Mouse (Mus musculus): ENCODE data around the gene Bcas3. TPM values are rescaled to one million over a fixed set of nuclear protein-coding genes. Genes with fewer than 3 reads are reported as not detected.

The Bcas3 gene
- total and polyA plus RNA-seq, 3 experiments = 20.1 to 61.0 (median 41.3) TPM

DNA sequence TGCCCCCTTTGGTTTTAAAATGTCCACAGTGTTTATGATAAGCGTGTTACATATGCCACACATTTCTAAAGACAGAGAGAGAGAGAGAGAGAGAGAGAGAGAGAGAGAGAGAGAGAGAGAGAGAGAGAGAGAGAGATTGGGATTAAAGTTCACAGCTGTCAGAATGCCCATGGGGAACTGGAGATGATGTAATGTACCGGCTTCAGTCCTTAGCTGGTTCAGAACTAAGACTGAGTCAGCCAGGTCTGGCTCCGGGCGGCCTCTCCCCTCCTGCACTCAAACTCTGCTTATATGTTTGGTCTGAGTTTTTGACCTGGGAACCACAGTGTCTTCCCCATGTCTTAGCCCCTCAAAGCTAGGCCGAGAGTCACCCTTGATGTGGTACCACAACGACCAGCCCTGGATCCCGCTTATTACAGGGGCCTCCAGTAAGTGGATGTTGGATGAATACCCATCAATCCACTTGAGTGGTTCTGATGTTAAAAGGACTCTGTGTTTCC, 423.9 kb downstream of the Bcas3 start:
- no peak for TF ChIP-seq POLR2AphosphoS5 (IDR thresholded peaks at IDR 0.05; ENCODE audit: insufficient replicate concordance, low read depth, low read length)
- TF ChIP-seq CTCF (IDR thresholded peaks at IDR 0.05; ENCODE audit: low read depth, low read length) = no peak
- no peak for TF ChIP-seq GATA1 (IDR thresholded peaks at IDR 0.05; ENCODE audit: borderline replicate concordance, low read length)
- no peak for TF ChIP-seq TAL1 (conservative IDR thresholded peaks at IDR 0.05; ENCODE audit: low read depth, low read length)
- TF ChIP-seq GATA2 (IDR thresholded peaks at IDR 0.05; ENCODE audit: borderline replicate concordance, low read depth, low read length) = no peak
- H3K4me1 ChIP-seq (ENCODE audit: insufficient read depth, low read depth, low read length) = no peaks in the 10 kb centered on the region
- no peak for ATAC-seq (ENCODE audit: extremely low read depth, insufficient number of reproducible peaks, low FRiP score, poor library complexity, severe bottlenecking)
- H3K36me3 ChIP-seq (replicated peaks) = no peaks in the 10 kb centered on the region
- no peaks in the 10 kb centered on the region for H3K9me3 ChIP-seq (replicated peaks)
- no peak for DNase-seq (ENCODE audit: low spot score)
- H3K27me3 ChIP-seq (ENCODE audit: insufficient read depth, low read length) = peaks cover 8% of the 10 kb centered on the region
- H3K4me3 ChIP-seq (ENCODE audit: low read depth, low read length) = no peak overlapping the region

DNA sequence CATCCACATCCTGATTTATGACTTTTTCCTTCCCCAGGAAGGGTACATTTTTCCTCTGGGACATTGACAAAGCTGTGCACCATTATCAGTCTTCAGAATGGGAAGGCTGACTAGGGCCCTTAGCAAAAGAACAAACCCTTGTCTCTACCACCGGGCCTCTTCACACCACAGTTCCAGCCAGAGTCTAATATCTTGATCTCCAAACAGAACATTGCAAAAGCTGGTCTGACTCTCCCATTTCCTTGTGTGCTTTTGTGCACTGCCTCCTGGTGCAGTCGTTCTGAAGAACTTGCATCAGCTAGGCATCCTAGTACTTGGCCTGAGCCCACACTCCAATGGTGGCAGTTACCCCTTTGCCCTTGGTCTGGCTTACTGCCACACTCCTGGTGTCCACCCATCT, 425.0 kb downstream of the Bcas3 start:
- no peak for ATAC-seq (ENCODE audit: extremely low read depth, insufficient number of reproducible peaks, low FRiP score, poor library complexity, severe bottlenecking)

DNA sequence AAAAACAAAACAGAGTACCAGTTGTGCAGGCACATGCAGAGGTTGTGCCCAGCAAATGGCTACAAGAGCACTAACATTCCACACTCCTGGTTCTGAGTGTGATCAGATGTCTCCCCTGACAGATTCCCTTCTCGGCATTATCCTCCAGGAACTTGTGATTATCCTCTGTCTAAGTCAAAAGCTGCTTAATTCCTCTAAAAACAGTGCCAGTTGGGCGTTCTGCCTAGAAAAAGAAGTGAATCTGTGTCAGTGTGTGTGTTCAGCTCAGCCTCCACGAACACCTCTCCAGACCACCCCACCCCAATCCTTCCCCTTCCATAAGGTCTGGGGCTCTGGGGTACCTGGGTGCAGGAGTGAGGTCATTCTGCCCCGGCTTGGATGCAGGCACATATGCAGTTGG, 427.3 kb downstream of the Bcas3 start:
- H3K9me3 ChIP-seq (replicated peaks) = no peaks in the 10 kb centered on the region
- H3K4me3 ChIP-seq (ENCODE audit: low read depth, low read length) = no peak overlapping the region
- peaks cover 4% of the 10 kb centered on the region for H3K27me3 ChIP-seq (ENCODE audit: insufficient read depth, low read length)
- DNase-seq (ENCODE audit: low spot score) = no peak
- H3K4me1 ChIP-seq (ENCODE audit: insufficient read depth, low read depth, low read length) = no peaks in the 10 kb centered on the region
- H3K36me3 ChIP-seq (replicated peaks) = no peaks in the 10 kb centered on the region
- ATAC-seq (ENCODE audit: extremely low read depth, insufficient number of reproducible peaks, low FRiP score, poor library complexity, severe bottlenecking) = no peak
- no peak for TF ChIP-seq GATA2 (IDR thresholded peaks at IDR 0.05; ENCODE audit: borderline replicate concordance, low read depth, low read length)
- no peak for TF ChIP-seq CTCF (IDR thresholded peaks at IDR 0.05; ENCODE audit: low read depth, low read length)
- TF ChIP-seq GATA1 (IDR thresholded peaks at IDR 0.05; ENCODE audit: borderline replicate concordance, low read length) = no peak
- no peak for TF ChIP-seq TAL1 (conservative IDR thresholded peaks at IDR 0.05; ENCODE audit: low read depth, low read length)
- no peak for TF ChIP-seq POLR2AphosphoS5 (IDR thresholded peaks at IDR 0.05; ENCODE audit: insufficient replicate concordance, low read depth, low read length)

More for the DNA sequence above, 425.0 kb downstream of the Bcas3 start:
- Histone ChIP-seq H3K36me3 (replicated peaks) (no peaks in the 10 kb centered on the region), H3K4me1 (ENCODE audit: insufficient read depth, low read depth, low read length) (no peaks in the 10 kb centered on the region), H3K9me3 (replicated peaks) (no peaks in the 10 kb centered on the region), H3K4me3 (ENCODE audit: low read depth, low read length) (no peak overlapping the region), H3K27me3 (ENCODE audit: insufficient read depth, low read length) (peaks cover 7% of the 10 kb centered on the region; the same call in 1 of the 2 replicates)
- no peak for DNase-seq (ENCODE audit: low spot score)
- TF ChIP-seq GATA1 (IDR thresholded peaks at IDR 0.05; ENCODE audit: borderline replicate concordance, low read length) = no peak
- no peak for TF ChIP-seq GATA2 (IDR thresholded peaks at IDR 0.05; ENCODE audit: borderline replicate concordance, low read depth, low read length)
- TF ChIP-seq POLR2AphosphoS5 (IDR thresholded peaks at IDR 0.05; ENCODE audit: insufficient replicate concordance, low read depth, low read length) = no peak
- no peak for TF ChIP-seq CTCF (IDR thresholded peaks at IDR 0.05; ENCODE audit: low read depth, low read length)
- no peak for TF ChIP-seq TAL1 (conservative IDR thresholded peaks at IDR 0.05; ENCODE audit: low read depth, low read length)

DNA sequence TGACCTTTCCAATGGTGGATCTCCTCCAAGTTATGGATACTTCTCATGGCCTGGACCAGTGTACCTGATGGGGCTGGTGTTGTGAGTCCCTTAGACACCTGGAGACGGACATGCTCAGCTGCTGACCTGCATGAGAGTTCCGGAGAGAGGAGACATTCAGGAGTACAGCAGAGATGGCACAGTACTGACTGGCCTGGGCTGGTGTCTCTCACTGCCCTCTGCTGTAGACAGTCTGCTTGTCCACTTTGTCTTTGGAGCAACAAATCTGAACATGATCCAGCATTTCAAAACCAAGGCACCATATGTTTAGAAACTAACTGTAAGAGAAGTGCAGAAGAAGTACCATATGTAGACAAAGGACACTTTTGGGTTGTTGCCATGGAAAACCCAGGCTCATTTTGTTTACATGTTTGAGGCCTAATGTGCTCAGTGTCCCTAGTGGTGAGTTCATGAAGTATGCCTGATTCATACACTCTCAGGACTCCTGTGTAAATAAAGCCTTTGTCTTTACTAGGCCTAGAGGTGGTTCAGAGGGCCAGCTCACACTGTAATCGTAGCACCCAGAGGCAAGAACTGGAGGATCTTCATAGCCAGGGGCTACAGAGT, 433.2 kb downstream of the Bcas3 start:
- TF ChIP-seq GATA1 (IDR thresholded peaks at IDR 0.05; ENCODE audit: borderline replicate concordance, low read length) (no peak), CTCF (IDR thresholded peaks at IDR 0.05; ENCODE audit: low read depth, low read length) (no peak), POLR2AphosphoS5 (IDR thresholded peaks at IDR 0.05; ENCODE audit: insufficient replicate concordance, low read depth, low read length) (no peak), GATA2 (IDR thresholded peaks at IDR 0.05; ENCODE audit: borderline replicate concordance, low read depth, low read length) (no peak), TAL1 (conservative IDR thresholded peaks at IDR 0.05; ENCODE audit: low read depth, low read length) (no peak)
- H3K4me3 ChIP-seq (ENCODE audit: low read depth, low read length) = no peak overlapping the region

DNA sequence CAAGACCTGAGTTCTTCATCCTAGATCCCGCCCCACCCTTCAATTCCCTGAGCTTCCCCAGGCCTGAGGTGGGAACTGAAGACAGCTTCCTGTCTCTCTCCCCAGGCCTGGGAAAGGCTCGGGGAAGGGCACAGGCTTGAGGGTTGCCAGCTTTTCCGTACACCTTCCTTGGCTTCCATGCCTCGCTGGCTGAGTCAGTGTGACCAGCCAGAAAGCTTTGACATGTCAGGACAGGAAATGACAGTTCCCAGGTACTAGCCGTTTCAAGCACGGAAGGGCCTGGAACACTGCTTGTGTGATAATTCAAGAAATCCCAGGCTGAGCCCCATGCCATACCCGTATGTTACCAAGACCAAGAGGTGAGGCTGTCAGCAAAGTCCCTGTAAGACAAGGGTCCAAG, 436.8 kb downstream of the Bcas3 start:
- no peaks in the 10 kb centered on the region for H3K4me1 ChIP-seq (ENCODE audit: insufficient read depth, low read depth, low read length)
- TF ChIP-seq CTCF (IDR thresholded peaks at IDR 0.05; ENCODE audit: low read depth, low read length) (no peak), POLR2AphosphoS5 (IDR thresholded peaks at IDR 0.05; ENCODE audit: insufficient replicate concordance, low read depth, low read length) (no peak), GATA1 (IDR thresholded peaks at IDR 0.05; ENCODE audit: borderline replicate concordance, low read length) (no peak), TAL1 (conservative IDR thresholded peaks at IDR 0.05; ENCODE audit: low read depth, low read length) (no peak), GATA2 (IDR thresholded peaks at IDR 0.05; ENCODE audit: borderline replicate concordance, low read depth, low read length) (no peak)

More for the DNA sequence above, 433.2 kb downstream of the Bcas3 start:
- DNase-seq (ENCODE audit: low spot score) = no peak
- peaks cover 12% of the 10 kb centered on the region for H3K27me3 ChIP-seq (ENCODE audit: insufficient read depth, low read length)
- H3K36me3 ChIP-seq (replicated peaks) = no peaks in the 10 kb centered on the region
- ATAC-seq (ENCODE audit: extremely low read depth, insufficient number of reproducible peaks, low FRiP score, poor library complexity, severe bottlenecking) = no peak
- H3K9me3 ChIP-seq (replicated peaks) = no peaks in the 10 kb centered on the region
- H3K4me1 ChIP-seq (ENCODE audit: insufficient read depth, low read depth, low read length) = no peaks in the 10 kb centered on the region

DNA sequence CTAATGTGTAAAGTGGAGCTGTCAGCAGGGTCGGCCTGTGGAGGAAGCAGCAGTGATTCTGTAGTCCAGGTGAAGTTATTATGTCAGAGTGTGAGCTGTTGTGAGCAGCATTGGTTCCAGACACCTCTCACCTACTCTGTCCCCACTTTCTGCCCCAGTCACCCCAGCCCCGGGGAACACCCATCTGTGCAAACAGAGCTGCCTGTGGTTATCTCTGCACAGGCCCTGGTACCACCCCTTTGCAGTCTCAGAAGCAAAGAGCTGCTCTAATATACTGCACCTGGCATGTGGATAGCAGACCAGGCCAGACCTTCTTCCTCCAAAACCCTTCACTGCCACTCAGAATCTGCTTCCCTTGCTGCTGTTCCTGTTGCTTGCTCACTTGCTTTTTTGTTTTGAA, 437.3 kb downstream of the Bcas3 start:
- H3K4me3 ChIP-seq (ENCODE audit: low read depth, low read length) = no peak overlapping the region
- H3K9me3 ChIP-seq (replicated peaks) = no peaks in the 10 kb centered on the region
- no peak for ATAC-seq (ENCODE audit: extremely low read depth, insufficient number of reproducible peaks, low FRiP score, poor library complexity, severe bottlenecking)
- DNase-seq (ENCODE audit: low spot score) = no peak
- no peaks in the 10 kb centered on the region for H3K36me3 ChIP-seq (replicated peaks)
- peaks cover 16% of the 10 kb centered on the region for H3K27me3 ChIP-seq (ENCODE audit: insufficient read depth, low read length)
- H3K4me1 ChIP-seq (ENCODE audit: insufficient read depth, low read depth, low read length) = no peaks in the 10 kb centered on the region
- TF ChIP-seq CTCF (IDR thresholded peaks at IDR 0.05; ENCODE audit: low read depth, low read length) = no peak
- TF ChIP-seq GATA1 (IDR thresholded peaks at IDR 0.05; ENCODE audit: borderline replicate concordance, low read length) = no peak
- no peak for TF ChIP-seq POLR2AphosphoS5 (IDR thresholded peaks at IDR 0.05; ENCODE audit: insufficient replicate concordance, low read depth, low read length)
- TF ChIP-seq GATA2 (IDR thresholded peaks at IDR 0.05; ENCODE audit: borderline replicate concordance, low read depth, low read length) = no peak
- no peak for TF ChIP-seq TAL1 (conservative IDR thresholded peaks at IDR 0.05; ENCODE audit: low read depth, low read length)

More for the DNA sequence above, 436.8 kb downstream of the Bcas3 start:
- no peak overlapping the region for H3K4me3 ChIP-seq (ENCODE audit: low read depth, low read length)
- H3K27me3 ChIP-seq (ENCODE audit: insufficient read depth, low read length) = peaks cover 16% of the 10 kb centered on the region
- no peak for ATAC-seq (ENCODE audit: extremely low read depth, insufficient number of reproducible peaks, low FRiP score, poor library complexity, severe bottlenecking)
- H3K36me3 ChIP-seq (replicated peaks) = no peaks in the 10 kb centered on the region
- DNase-seq (ENCODE audit: low spot score) = no peak
- H3K9me3 ChIP-seq (replicated peaks) = no peaks in the 10 kb centered on the region

Measured in G1E (cell line).